Mouse (Mus musculus) megakaryocyte-erythroid progenitor cell, adult 5 weeks (primary cell): Measurements from ENCODE around the gene Mrpl4. TPM values are rescaled to one million over a fixed set of nuclear protein-coding genes. Genes with fewer than 3 reads are reported as not detected.

Experiments
- polyA plus RNA-seq: library from polyadenylated mRNA; stranded (reverse); fragments of >175 nt; gene quantifications from 2 replicates; pipeline ENCODE4 v1.2.3, GENCODE M21; 2012

Mrpl4 gene
- polyA plus RNA-seq, result 111 and 114 TPM in 2 replicates

DNA sequence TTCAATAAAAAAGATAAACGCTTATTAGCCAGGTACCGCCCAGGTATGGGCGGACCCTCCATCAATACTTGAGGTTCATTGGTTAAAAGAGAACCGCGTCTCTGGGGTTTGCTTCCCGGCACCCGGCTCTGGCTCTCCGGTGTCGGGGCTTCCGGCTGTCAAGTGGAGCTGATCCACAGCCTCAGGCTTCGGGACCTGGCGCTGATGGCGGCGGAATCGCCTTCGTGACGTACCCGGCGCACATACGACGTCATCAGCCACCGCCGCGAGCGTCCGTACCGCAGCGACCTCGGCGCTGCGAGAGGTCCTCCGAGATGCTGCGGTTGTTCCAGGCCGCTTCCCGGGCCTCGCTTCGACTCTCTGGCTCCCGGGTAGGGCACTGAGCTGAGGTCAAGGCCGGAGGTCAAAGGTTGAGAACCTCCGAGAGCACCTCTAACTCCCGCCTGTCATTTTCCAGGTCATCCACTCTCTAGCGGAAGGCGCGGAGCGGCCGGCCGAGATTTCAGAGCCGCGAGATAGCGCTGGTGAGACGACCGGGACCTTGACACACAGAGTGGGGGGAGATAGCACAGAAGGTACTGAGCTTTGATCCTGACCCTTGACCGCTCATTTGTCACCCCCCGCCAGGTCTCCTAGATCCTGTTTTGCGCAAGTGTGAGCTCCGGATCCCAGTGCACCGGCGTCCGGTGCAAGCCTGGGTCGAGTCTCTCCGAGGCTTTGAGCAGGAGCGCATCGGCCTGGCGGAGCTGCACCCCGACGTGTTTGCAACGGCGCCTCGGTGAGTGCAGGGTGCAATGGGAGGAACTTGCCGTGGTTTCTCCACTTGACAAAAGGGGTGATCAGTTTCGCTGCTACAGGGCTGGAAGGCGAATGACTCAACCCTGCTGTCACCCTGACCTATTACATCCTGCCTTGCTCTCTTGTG lies at the start of gene Mrpl4:
Gene Mrpl4 (plus strand): TSS at position 112 of the 925 bp plus-strand sequence.

DNA sequence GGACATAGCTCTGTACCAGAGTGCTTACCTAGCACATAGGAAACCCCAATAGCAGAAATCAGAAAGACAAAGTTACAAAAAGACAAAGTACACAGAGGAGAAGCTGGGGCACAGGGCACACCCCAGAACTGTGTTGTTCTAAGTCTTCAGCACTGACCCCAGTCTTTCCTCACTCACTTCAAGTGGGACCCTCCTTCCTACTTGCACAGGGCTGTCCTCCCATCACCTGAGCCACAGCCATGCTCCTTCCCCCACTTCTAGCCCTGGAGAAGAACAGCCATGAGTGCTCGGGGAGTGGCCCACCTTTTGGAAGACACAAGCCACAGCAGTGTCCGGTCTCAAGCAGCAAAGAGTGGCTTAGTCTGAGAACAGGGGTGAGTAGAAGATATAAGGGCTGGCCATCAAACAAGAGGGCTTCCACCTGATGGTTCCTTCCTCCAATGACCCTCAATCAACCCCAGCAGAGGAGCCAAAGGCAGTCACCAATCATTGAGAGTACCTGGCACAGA lies 43.1 kb upstream of the Mrpl4 start, which contains the start of gene Dnmt1:
Gene Dnmt1 (minus strand): TSS at position 459 of the 509 bp plus-strand sequence.

DNA sequence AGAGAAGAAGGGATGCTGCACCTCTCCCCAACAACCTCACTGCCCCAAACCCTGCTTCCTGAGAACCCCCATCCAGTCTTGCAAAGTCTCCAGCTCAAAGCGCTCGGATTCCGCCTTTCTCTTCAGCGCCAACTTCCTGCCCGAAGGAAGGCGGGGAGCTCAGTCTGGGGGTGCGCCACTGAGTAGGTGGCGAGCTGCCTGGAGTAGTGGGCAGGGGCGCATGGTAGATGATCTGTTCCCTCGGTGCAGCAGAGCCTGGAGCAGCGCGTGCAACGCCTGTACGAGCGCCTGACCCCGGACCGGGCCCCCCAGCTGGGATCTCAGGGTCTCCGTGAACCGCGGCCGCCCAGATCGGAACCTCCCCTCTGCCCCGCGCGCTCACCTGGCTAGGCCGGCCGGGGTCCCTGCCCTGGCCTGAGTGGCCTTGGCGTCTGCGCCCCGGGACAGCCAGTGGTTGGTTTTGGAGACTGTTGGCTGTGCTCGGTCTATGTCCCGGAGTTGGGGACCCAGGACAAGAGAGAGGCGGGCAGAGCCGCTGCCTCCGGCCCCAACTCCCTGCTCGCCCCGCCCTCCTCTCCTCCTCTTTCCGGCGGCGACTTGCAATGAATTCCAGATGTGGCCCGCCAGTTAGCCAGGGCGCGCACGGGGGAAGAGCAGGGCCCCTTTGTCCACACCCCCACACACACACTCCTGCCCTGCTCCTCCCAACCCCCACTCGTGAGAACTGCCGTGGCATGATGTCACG lies 26.1 kb upstream of the Mrpl4 start, which contains the start of gene S1pr2:
Gene S1pr2 (minus strand): TSS at position 566 of the 745 bp plus-strand sequence.

DNA sequence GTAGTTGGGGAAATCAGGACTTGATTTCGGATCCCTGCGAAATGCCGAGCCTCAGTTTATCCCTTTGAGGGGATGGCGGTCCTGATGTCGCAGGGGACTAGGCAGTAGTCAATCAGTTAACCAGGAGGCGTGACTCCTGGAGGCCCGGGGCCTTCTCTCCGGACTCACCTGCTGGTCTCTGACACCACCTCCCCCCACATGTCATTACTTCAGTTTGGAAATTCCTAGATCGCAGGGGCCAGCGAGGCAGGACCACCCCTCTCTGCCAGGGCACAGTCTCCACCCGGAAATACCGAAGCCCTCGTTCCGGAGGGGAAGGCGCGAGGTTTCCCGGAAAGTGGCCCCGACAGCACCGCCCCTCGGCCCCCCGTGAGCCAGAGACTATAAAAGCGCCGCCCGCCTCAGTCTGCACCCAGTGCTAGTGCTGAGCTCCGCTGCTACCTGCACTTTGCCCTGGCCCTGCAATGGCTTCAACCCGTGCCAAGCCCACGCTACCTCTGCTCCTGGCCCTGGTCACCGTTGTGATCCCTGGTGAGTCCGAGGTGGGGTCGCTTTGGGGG lies 13.1 kb downstream of the Mrpl4 start, which contains the start of gene Icam1:
Gene Icam1 (plus strand): TSS at position 415 of the 560 bp plus-strand sequence.

DNA sequence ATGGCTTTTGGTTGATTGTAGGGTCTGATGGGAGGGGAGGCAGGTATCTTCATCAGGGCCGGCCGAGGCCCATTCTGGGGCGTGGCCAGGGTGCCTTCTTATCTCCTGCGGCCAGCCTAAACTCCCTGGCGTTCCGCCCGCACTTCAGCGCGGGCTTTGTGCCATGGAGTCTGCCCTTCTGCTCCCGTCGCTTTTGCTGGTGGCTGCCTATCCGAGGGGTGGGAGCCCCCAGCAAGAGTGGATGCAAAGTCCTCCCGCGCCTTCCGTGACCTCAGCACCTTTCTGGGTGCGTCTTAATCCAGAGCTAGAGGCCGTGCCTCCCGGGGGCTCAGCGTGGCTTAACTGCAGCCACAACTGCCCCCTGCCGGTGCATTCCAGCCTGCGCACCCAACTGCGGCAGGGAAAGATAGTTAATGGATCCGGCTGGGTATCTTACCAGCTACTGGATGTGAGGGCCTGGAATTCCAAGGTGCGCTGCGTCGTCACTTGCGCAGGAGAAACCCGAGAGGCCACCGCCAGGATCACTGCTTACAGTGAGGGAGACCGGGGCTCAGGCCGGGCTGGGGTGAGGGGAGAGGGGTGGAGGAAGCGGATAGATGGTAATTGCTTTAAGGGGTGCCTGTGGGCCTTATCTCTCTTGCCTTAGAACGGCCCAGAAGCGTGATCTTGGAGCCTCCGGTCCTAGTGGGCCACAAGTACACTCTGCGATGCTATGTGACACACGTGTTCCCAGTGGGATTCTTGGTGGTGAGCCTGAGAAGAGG lies 26.9 kb downstream of the Mrpl4 start, which contains the start of gene Icam4:
Gene Icam4 (plus strand): TSS at position 83 of the 764 bp plus-strand sequence.

DNA sequence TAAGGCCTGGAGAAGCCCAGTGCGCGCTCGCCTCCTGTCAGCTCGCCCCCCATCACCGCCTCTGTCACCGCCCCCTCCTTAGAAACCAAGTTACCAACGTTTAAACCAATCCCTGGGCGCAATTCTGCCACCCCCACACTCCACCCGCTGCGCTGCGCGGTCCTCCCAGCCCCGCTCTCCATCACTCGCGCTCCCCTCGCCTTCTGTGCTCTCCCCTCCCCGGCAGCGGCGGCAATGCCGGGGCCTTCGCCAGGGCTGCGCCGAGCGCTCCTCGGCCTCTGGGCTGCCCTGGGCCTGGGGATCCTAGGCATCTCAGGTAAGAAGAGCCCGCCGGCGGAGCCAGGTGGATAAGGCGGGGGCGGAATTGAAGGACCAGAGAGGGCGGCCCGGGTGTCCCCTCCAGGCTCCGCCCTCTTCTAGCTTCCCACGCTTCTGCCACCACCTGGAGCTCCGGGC lies 29.4 kb downstream of the Mrpl4 start, which contains the start of gene Icam5:
Gene Icam5 (plus strand): TSS at position 178 of the 456 bp plus-strand sequence.

Other genes with a start within 250 kb of the Mrpl4 start
- gene Col5a3, start 187.7 kb upstream of the Mrpl4 start, polyA plus RNA-seq, result 0.70 and 2.1 TPM in 2 replicates
- gene Rdh8, start 184.2 kb upstream of the Mrpl4 start, polyA plus RNA-seq, result not detected in 2 replicates
- gene A230050P20Rik, start 134.1 kb upstream of the Mrpl4 start, polyA plus RNA-seq, result 124 and 174 TPM in 2 replicates
- 2.7 and 4.1 TPM in 2 replicates for gene Angptl6, start 123.0 kb upstream of the Mrpl4 start, polyA plus RNA-seq
- gene Ppan, start 114.6 kb upstream of the Mrpl4 start, polyA plus RNA-seq, result 281 and 400 TPM in 2 replicates
- 554 and 634 TPM in 2 replicates for gene Eif3g, start 104.1 kb upstream of the Mrpl4 start, polyA plus RNA-seq
- gene Dnmt1, start 42.9 kb upstream of the Mrpl4 start, polyA plus RNA-seq, result 124 and 137 TPM in 2 replicates
- 4.0 and 5.2 TPM in 2 replicates for gene S1pr2, start 26.0 kb upstream of the Mrpl4 start, polyA plus RNA-seq
- gene Icam1, start 13.2 kb downstream of the Mrpl4 start, polyA plus RNA-seq, result 23.4 and 36.2 TPM in 2 replicates
- 21.8 and 32.7 TPM in 2 replicates for gene Icam4, start 26.6 kb downstream of the Mrpl4 start, polyA plus RNA-seq
- gene Icam5, start 29.3 kb downstream of the Mrpl4 start, polyA plus RNA-seq, result 0.32 and 0.57 TPM in 2 replicates
- gene Zglp1, start 64.4 kb downstream of the Mrpl4 start, polyA plus RNA-seq, result 3.1 and 7.5 TPM in 2 replicates
- gene Gm49373, start 70.4 kb downstream of the Mrpl4 start, polyA plus RNA-seq, result 1.6 and 2.0 TPM in 2 replicates
- gene Fdx1l, start 70.9 kb downstream of the Mrpl4 start, polyA plus RNA-seq, result 26.8 and 32.5 TPM in 2 replicates
- gene Gm38431, start 89.3 kb downstream of the Mrpl4 start, polyA plus RNA-seq, result 283 and 327 TPM in 2 replicates
- 94.4 and 110 TPM in 2 replicates for gene Raver1, start 89.3 kb downstream of the Mrpl4 start, polyA plus RNA-seq
- gene Tyk2, start 128.5 kb downstream of the Mrpl4 start, polyA plus RNA-seq, result 36.6 and 36.8 TPM in 2 replicates
- gene Cdc37, start 147.2 kb downstream of the Mrpl4 start, polyA plus RNA-seq, result 317 and 381 TPM in 2 replicates
- 15.4 and 17.1 TPM in 2 replicates for gene Pde4a, start 163.0 kb downstream of the Mrpl4 start, polyA plus RNA-seq
- gene Keap1, start 236.6 kb downstream of the Mrpl4 start, polyA plus RNA-seq, result 66.5 and 66.9 TPM in 2 replicates
- 0.24 and 0.41 TPM in 2 replicates for gene S1pr5, start 245.7 kb downstream of the Mrpl4 start, polyA plus RNA-seq